Mouse (Mus musculus) hindbrain, embryonic 16.5 days (tissue): ENCODE measurements around the gene Zic1. TPM values are rescaled to one million over a fixed set of nuclear protein-coding genes. Genes with fewer than 3 reads are reported as not detected.

Source experiments
- ATAC-seq: fragments of 200-750 bp; cut with Nextera tagmentation; 2 replicates; pipeline ENCODE4 v1.8.0; 2017; ENCODE audit warnings: moderate TSS enrichment, moderate library complexity
- H3K27ac ChIP-seq: fragments of 300-500 bp; sonication (generic); 2 replicates; pipeline ENCODE4 v1.5.1; 2014; ENCODE audit warnings: low read depth, mild to moderate bottlenecking, control low read depth, low read length, moderate library complexity
- H3K27me3 ChIP-seq: fragments of 300-500 bp; sonication (generic); replicated peaks from 2 replicates; pipeline ENCODE4 v1.6.1; 2014; ENCODE audit warnings: low read length; ENCODE audit not compliant: control insufficient read depth, insufficient read depth
- H3K36me3 ChIP-seq: fragments of 300-500 bp; sonication (generic); 2 replicates; pipeline ENCODE4 v1.6.1; 2014; ENCODE audit warnings: mild to moderate bottlenecking, low read length, moderate library complexity, mixed read lengths; ENCODE audit not compliant: control insufficient read depth, insufficient read depth
- H3K4me1 ChIP-seq: fragments of 300-500 bp; sonication (generic); 2 replicates; pipeline ENCODE4 v1.6.1; 2014; ENCODE audit warnings: low read depth, low read length; ENCODE audit not compliant: control insufficient read depth, insufficient read depth
- H3K4me2 ChIP-seq: fragments of 300-500 bp; sonication (generic); 2 replicates; pipeline ENCODE4 v1.6.1; 2014; ENCODE audit warnings: mild to moderate bottlenecking, low read length, control low read depth, moderate library complexity
- H3K4me3 ChIP-seq: fragments of 300-500 bp; sonication (generic); 2 replicates; pipeline ENCODE4 v1.5.1; 2014; ENCODE audit warnings: mild to moderate bottlenecking, low read length, control low read depth, moderate library complexity
- H3K9ac ChIP-seq: fragments of 300-500 bp; sonication (generic); 2 replicates; pipeline ENCODE4 v1.6.1; 2014; ENCODE audit warnings: low read depth, mild to moderate bottlenecking, control low read depth, low read length, moderate library complexity
- H3K9me3 ChIP-seq: fragments of 300-500 bp; sonication (generic); 2 replicates; pipeline ENCODE4 v1.6.1; 2014; ENCODE audit warnings: mild to moderate bottlenecking, low read length, moderate library complexity; ENCODE audit not compliant: control insufficient read depth
- WGBS: fragments of 180-500 bp; shearing (Covaris S2); extraction: QIAGEN DNeasy Blood & Tissue Kit; methylation state at CpG from one replicate; pipeline ENCODE4 v1.1.7; 2014; 5-methylcytosine and 5-hydroxymethylcytosine counted together
- polyA plus RNA-seq: library from polyadenylated mRNA; unstranded; fragments of >200 nt; fragmentation: Nextera tagmentation; extraction: Ambion mirVana; gene quantifications from 2 replicates; pipeline ENCODE4 v1.2.1, GENCODE M21; 2015

The Zic1 gene
- polyA plus RNA-seq, 1 experiment from 2014 or later = 14.6 TPM

GRCm38 (mm10) chr9:91400482-91401093 is 35.0 kb upstream of the Zic1 start:
- Histone ChIP-seq H3K4me1 (no peaks in the 10 kb centered on the region), H3K4me2 (no peak overlapping the region), H3K27me3 (peaks cover 56% of the 10 kb centered on the region), H3K27ac (no peak overlapping the region), H3K9ac (no peak overlapping the region), H3K36me3 (no peaks in the 10 kb centered on the region), H3K4me3 (no peak overlapping the region), H3K9me3 (no peaks in the 10 kb centered on the region)
- WGBS = 16% methylated on average over 8 of the region's 8 CpGs
- ATAC-seq = peak; percentile 35; the same call in 1 of the 2 replicates

- ATAC-seq = no peak
- Histone ChIP-seq H3K9ac (no peak overlapping the region), H3K9me3 (no peaks in the 10 kb centered on the region), H3K4me3 (no peak overlapping the region), H3K27ac (no peak overlapping the region), H3K4me2 (no peak overlapping the region), H3K4me1 (no peaks in the 10 kb centered on the region), H3K36me3 (no peaks in the 10 kb centered on the region), H3K27me3 (peaks cover 56% of the 10 kb centered on the region)
- 28% methylated on average over 7 of the region's 7 CpGs for WGBS
These were observed 34.4 kb upstream of the Zic1 start for GRCm38 (mm10) chr9:91399976-91400375.

- peaks cover 67% of the 10 kb centered on the region for H3K27me3 ChIP-seq
- 7% methylated on average over 14 of the region's 14 CpGs for WGBS
These were observed 29.6 kb upstream of the Zic1 start for GRCm38 (mm10) chr9:91395066-91395772.

GRCm38 (mm10) chr9:91394211-91394646 is 28.6 kb upstream of the Zic1 start:
- Histone ChIP-seq H3K9ac (no peak overlapping the region), H3K4me1 (no peaks in the 10 kb centered on the region), H3K4me3 (no peak overlapping the region), H3K4me2 (peak overlapping the region; percentile 23; the same call in 1 of the 2 replicates), H3K36me3 (no peaks in the 10 kb centered on the region), H3K27me3 (peaks cover 65% of the 10 kb centered on the region), H3K9me3 (no peaks in the 10 kb centered on the region), H3K27ac (peak overlapping the region; percentile 61)
- WGBS = 8% methylated on average over 14 of the region's 14 CpGs
- peak; percentile 38; the same call in 1 of the 2 replicates for ATAC-seq

More at GRCm38 (mm10) chr9:91395066-91395772, 29.6 kb upstream of the Zic1 start:
- Histone ChIP-seq H3K9ac (no peak overlapping the region), H3K9me3 (no peaks in the 10 kb centered on the region), H3K4me3 (no peak overlapping the region), H3K36me3 (no peaks in the 10 kb centered on the region), H3K4me1 (no peaks in the 10 kb centered on the region), H3K27ac (no peak overlapping the region), H3K4me2 (peak overlapping the region; percentile 3; the same call in 1 of the 2 replicates)
- 0 out of 2 replicates have a peak, but pooled peaks have one; percentile 38 for ATAC-seq

GRCm38 (mm10) chr9:91393376-91394068 is 27.9 kb upstream of the Zic1 start:
- Histone ChIP-seq H3K9ac (no peak overlapping the region), H3K36me3 (no peaks in the 10 kb centered on the region), H3K4me1 (no peaks in the 10 kb centered on the region), H3K27ac (no peak overlapping the region; the same call in 1 of the 2 replicates), H3K9me3 (no peaks in the 10 kb centered on the region), H3K4me2 (no peak overlapping the region), H3K4me3 (no peak overlapping the region), H3K27me3 (peaks cover 66% of the 10 kb centered on the region)
- 0 out of 2 replicates have a peak, but pooled peaks have one; percentile 38 for ATAC-seq
- WGBS = 21% methylated on average over 8 of the region's 8 CpGs

- peak overlapping the region; percentile 9; the same call in 1 of the 2 replicates for H3K4me2 ChIP-seq
- no peaks in the 10 kb centered on the region for H3K36me3 ChIP-seq
- peaks cover 52% of the 10 kb centered on the region for H3K27me3 ChIP-seq
- H3K9me3 ChIP-seq = no peaks in the 10 kb centered on the region
- 8% methylated on average over 4 of the region's 4 CpGs for WGBS
- no peaks in the 10 kb centered on the region; the same call in 1 of the 2 replicates for H3K4me1 ChIP-seq
- no peak for ATAC-seq
- H3K27ac ChIP-seq = no peak overlapping the region
- H3K4me3 ChIP-seq = no peak overlapping the region
- H3K9ac ChIP-seq = no peak overlapping the region; the same call in 1 of the 2 replicates
These were observed 22.6 kb upstream of the Zic1 start for GRCm38 (mm10) chr9:91388173-91388572.

GRCm38 (mm10) chr9:91387740-91388080 is 22.1 kb upstream of the Zic1 start:
- no peak overlapping the region for H3K9ac ChIP-seq
- no peaks in the 10 kb centered on the region; the same call in 1 of the 2 replicates for H3K4me1 ChIP-seq
- no peaks in the 10 kb centered on the region for H3K36me3 ChIP-seq
- no peak for ATAC-seq
- H3K27me3 ChIP-seq = peaks cover 49% of the 10 kb centered on the region
- H3K4me2 ChIP-seq = peak overlapping the region; percentile 47
- 10% methylated on average over 5 of the region's 5 CpGs for WGBS
- peak overlapping the region; percentile 6; the same call in 1 of the 2 replicates for H3K4me3 ChIP-seq
- H3K27ac ChIP-seq = peak overlapping the region; percentile 79
- H3K9me3 ChIP-seq = no peaks in the 10 kb centered on the region

GRCm38 (mm10) chr9:91386891-91387739 is 21.5 kb upstream of the Zic1 start:
- Histone ChIP-seq H3K27ac (peak overlapping the region; percentile 79), H3K4me3 (peak overlapping the region; percentile 6), H3K36me3 (no peaks in the 10 kb centered on the region), H3K4me2 (peak overlapping the region; percentile 47), H3K4me1 (no peaks in the 10 kb centered on the region; the same call in 1 of the 2 replicates), H3K9me3 (no peaks in the 10 kb centered on the region), H3K9ac (peak overlapping the region; percentile 5), H3K27me3 (peaks cover 44% of the 10 kb centered on the region)
- ATAC-seq = no peak
- WGBS = 3% methylated on average over 31 of the region's 31 CpGs
